Mouse (Mus musculus) gastrocnemius, adult 18-20 months (tissue): ENCODE measurements around the gene Tnnt2. TPM values are rescaled to one million over a fixed set of nuclear protein-coding genes. Genes with fewer than 3 reads are reported as not detected.

Experiments
- DNase-seq: peaks from one replicate; pipeline ENCODE4 v3.0.0; 2021; ENCODE audit warnings: low spot score
- total RNA-seq, 2 experiments: library from RNA; stranded (reverse); gene quantifications; 2 replicates each; pipeline ENCODE4 v1.2.3; 2021

Tnnt2 gene
- total RNA-seq, 2 experiments from 2014 or later: 3.3 to 4.3 TPM

DNA sequence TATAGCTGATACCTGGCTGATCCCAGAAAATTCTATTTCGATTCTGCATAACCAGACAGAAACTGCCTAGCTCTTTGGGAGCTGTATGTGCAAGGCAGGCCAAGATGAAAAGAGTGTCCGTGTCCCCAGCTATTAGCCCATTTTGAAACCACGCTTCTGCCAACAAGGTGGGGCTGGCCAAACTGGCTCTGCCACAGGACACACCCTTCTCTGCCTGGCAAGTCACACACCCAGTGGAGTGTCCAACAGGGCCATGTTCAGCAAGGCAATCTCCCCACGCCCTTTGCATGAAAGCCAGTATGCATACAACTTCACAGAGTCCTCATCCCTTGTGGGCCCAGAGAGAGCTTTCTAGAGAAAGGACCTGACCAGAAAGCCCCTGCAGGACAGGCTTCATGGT, 59.2 kb downstream of the Tnnt2 start:
- DNase-seq: no peak

GRCm38 (mm10) chr1:135899295-135899694, 63.1 kb downstream of the Tnnt2 start:
- DNase-seq: no peak

GRCm38 (mm10) chr1:135899991-135900515, 63.9 kb downstream of the Tnnt2 start:
- no peak for DNase-seq

Other genes starting within 250 kb of the Tnnt2 start
- gene Nav1, start 229.1 kb upstream of the Tnnt2 start, total RNA-seq: 10 to 100 TPM in 1 of 2 experiments, 1 to 10 TPM in 1; 8.4 to 11.4 TPM
- gene Csrp1, start 116.3 kb upstream of the Tnnt2 start, total RNA-seq: 10 to 100 TPM; 21.6 to 31.7 TPM
- gene Phlda3, start 70.2 kb upstream of the Tnnt2 start, total RNA-seq: 100 to 1,000 TPM; 152 to 154 TPM
- 100 to 1,000 TPM; 310 to 354 TPM for gene Tnni1, start 56.9 kb upstream of the Tnnt2 start, total RNA-seq
- under 1 TPM in 1 of 2 experiments, not detected in 1; 0.09 TPM for gene Lad1, start 17.8 kb upstream of the Tnnt2 start, total RNA-seq
- under 1 TPM in 1 of 2 experiments, not detected in 1; 0.09 TPM for gene Pkp1, start 82.9 kb downstream of the Tnnt2 start, total RNA-seq
- gene Igfn1, start 170.0 kb downstream of the Tnnt2 start, total RNA-seq: 10 to 100 TPM; 32.4 to 62.9 TPM
- 1 to 10 TPM; 5.9 to 7.0 TPM for gene Tmem9, start 171.8 kb downstream of the Tnnt2 start, total RNA-seq
- not detected for gene Ascl5, start 214.4 kb downstream of the Tnnt2 start, total RNA-seq
- 1,000 to 10,000 TPM in 1 of 2 experiments, 100 to 1,000 TPM in 1; 824 to 1,030 TPM for gene Cacna1s, start 216.4 kb downstream of the Tnnt2 start, total RNA-seq